Mouse (Mus musculus) cerebral cortex, adult 2 months (tissue): ENCODE measurements around the gene Gcfc2.

Source experiments
- WGBS: fragments of 180-500 bp; shearing (Covaris S2); methylation state at CpG from one replicate; pipeline ENCODE4 v1.1.7; 2018; 5-methylcytosine and 5-hydroxymethylcytosine counted together

The Gcfc2 gene

DNA sequence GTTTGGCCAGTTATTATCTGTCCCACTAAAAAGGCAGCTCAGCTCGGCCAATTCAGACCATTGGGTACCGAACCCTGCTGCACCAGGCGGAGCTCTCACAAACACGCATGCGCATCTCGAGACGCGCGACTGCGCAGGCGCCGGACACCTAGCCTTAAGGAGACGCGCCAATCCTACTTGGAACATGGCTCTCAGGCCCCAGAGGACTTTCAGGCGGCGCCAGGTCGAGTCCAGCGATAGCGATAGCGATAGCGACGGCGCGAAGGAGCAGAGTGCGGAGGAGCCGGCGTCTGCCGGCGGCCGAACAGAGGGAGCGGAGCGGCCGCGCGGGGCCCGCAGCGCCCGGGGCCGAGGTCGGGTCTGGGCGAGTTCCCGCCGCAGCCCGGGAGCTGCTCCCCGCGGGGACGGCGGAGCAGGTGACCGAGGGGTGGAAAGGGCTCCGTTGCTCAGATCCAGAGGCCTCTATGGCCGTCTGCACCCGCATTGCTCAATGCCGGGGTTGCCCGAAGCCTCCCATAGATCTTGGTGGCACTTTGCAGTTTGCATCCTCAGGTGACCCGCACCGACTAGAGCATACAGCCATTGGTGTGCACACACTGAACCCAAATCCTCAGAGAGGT lies at the start of gene Gcfc2:
TSS of gene Gcfc2 (plus strand) at position 147 of the 620 bp plus-strand sequence.
- under 1% methylated on average over 56 of the region's 56 CpGs for WGBS

- 81% methylated on average over 3 of the region's 3 CpGs for WGBS
These were observed 27.7 kb upstream of the Gcfc2 start for GRCm38 (mm10) chr6:81895678-81896230.

DNA sequence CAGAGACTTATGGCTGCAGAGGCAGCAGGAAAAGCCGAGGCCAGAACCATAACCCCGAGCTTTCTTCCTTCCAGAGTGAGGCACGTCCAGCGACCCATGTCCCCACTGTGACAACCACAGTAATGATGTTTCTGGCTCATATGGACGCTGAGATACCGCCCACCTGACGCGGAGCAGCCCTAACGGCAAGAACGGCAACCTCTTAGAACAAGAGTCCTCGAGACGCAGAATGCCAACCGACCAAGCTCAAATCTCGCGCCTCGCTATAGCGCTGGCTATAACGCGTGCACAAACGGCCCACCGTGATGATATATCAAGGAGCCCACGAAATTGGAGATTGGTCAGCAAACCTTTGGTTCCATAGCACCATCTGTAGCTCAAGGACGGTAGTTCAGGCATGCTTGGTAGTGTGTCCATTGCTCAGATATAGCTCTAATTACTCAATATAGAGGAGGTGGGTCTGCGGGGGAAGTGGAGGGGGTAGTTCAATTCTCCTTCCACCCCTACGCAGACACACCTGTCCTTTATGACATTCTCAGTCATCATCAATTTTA lies 13.1 kb upstream of the Gcfc2 start:
- WGBS = 82% methylated on average over 25 of the region's 25 CpGs

- WGBS = 52% methylated on average over 5 of the region's 5 CpGs
These were observed 12.2 kb upstream of the Gcfc2 start for GRCm38 (mm10) chr6:81911244-81911643.

GRCm38 (mm10) chr6:81911713-81912112 lies 11.8 kb upstream of the Gcfc2 start:
- 70% methylated on average over 4 of the region's 4 CpGs for WGBS

GRCm38 (mm10) chr6:81912177-81912576 lies 11.3 kb upstream of the Gcfc2 start:
- 43% methylated on average over 3 of the region's 3 CpGs for WGBS

GRCm38 (mm10) chr6:81924304-81924703 lies 835 bp downstream of the Gcfc2 start:
- 20% methylated on average over 5 of the region's 5 CpGs for WGBS

DNA sequence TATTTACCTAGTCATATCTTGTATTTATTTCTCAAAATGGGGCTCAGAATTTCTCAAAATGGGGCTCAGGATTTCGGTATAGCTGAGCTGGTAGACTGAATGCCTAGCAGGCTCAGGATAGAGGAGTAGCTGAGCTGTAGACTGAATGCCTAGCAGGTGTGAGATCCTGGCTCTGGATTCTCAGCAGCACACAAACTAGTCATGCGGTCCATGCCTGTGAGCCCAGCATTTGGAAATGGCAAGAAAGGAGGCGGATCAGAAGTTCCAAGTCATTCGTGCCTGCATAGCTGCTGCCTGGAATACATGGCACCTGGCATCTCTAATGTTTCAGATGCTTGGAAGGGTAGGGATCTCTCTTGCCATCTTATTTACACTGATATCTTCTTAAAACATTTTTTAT lies 5.9 kb downstream of the Gcfc2 start:
- WGBS = 83% methylated on average over 4 of the region's 4 CpGs

DNA sequence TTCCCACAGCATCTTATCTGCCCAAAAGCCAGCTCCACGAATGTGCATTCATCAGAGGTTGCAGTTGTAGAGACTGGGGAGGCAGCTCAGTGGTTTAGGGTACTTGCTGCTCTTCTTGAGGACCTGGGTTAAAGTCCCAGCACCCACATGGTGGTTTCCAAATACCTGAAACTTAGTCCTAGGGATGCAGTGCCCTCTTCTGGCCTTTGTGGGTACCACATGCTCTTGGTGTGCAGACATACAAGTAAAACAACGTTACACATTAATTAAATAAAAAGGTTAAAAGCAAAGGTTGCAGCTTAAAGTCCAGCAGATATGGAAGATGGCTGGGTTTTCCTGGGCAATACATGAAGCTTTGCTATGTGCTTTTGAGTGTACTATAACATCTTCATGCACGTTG lies 9.8 kb downstream of the Gcfc2 start:
- WGBS = 96% methylated on average over 3 of the region's 3 CpGs

DNA sequence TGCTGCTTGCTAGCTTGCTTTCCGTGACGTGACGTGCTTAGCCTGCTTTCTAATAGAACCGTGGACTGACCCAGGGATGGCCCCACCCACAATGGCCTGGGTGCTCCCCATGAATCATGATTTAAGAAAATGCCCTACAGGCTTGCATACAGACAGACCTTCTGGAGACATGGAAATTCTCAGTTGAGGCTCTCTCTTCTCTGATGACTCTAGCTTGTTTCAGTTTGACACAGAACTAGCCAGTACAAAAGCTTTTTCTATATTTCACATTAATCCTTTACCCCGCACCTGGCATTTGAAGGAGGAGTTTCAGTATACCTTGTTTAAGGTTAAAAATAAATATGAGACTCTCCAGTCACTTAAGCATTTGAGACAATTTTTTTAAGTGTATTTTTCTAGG lies 18.2 kb downstream of the Gcfc2 start:
- 97% methylated on average over 5 of the region's 5 CpGs for WGBS

GRCm38 (mm10) chr6:81943281-81943680 lies 19.8 kb downstream of the Gcfc2 start:
- WGBS = 86% methylated on average over 2 of the region's 2 CpGs

DNA sequence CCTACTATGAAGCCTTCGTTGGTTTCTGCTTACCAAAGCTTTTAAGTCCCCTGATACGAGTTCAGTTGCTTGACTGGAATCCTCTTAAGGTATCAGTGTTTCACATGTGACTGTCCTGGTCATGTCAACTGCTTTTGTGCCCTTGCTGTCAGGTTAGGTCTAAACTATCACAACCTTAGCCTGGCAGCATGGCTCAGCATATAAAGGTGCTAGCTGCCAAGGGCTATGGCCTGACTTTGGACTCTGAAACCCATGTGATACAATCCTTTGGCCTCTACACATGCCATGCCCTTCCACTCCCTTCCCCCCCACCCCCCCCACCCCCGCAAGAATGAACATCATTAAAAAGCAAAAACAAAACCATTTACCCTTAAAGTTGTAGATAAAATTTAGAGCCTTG lies 21.0 kb downstream of the Gcfc2 start:
- WGBS = 97% methylated on average over 3 of the region's 3 CpGs

GRCm38 (mm10) chr6:81946906-81947305 lies 23.4 kb downstream of the Gcfc2 start:
- 79% methylated on average over 6 of the region's 6 CpGs for WGBS

DNA sequence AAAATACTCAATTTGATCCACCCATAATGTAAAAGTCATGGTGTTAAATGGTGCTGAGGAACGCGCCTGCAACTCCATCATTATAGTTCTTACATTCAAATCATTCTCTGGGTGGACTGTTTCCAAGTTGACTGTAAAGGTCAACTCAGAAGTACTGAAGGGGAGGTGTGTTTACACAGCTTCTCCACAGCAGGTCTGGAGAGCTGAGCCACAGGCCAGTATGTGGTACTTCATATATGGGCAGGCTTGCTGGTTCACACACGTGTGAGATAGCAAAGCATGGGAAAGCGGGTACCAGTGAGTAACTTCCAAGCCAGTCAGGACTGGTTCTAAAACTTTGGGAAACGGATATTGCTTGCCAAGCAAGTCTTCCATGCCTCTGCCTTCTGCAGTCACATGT lies 31.7 kb downstream of the Gcfc2 start:
- 81% methylated on average over 5 of the region's 5 CpGs for WGBS

- 91% methylated on average over 4 of the region's 4 CpGs for WGBS
These were observed 32.9 kb downstream of the Gcfc2 start for GRCm38 (mm10) chr6:81956399-81956798.

DNA sequence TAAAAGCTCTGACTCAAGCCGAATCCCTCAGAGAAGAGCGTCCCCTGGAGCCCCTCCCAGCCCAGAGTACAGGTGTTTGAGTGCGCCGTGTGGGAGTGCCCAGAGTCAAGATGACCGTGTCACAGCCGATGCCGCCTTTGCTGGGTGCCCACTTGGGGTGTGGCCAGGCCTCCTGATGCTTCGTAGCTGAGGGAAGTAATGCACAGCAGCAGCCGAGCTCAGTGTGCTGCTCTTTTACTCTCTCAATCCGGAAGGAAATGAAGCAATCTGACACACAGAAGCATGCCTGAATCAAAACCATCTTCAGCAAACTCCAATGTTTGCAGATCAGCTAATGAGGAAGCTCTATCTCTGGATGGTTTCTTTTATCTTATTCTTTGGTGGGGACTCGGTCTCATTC lies 34.5 kb downstream of the Gcfc2 start:
- 77% methylated on average over 11 of the region's 11 CpGs for WGBS

- WGBS = 88% methylated on average over 8 of the region's 8 CpGs
These were observed 36.4 kb downstream of the Gcfc2 start for GRCm38 (mm10) chr6:81959866-81960265.

GRCm38 (mm10) chr6:81960284-81960683 lies 36.8 kb downstream of the Gcfc2 start:
- WGBS = 68% methylated on average over 1 of the region's 1 CpGs

- under 1% methylated on average over 44 of the region's 44 CpGs for WGBS
These were observed 42.0 kb downstream of the Gcfc2 start, which contains the start of gene Mrpl19 for GRCm38 (mm10) chr6:81965296-81966067. Mrpl19 (minus strand) TSS chr6:81965958.

- WGBS = 39% methylated on average over 2 of the region's 2 CpGs
These were observed 42.6 kb downstream of the Gcfc2 start for GRCm38 (mm10) chr6:81966068-81966544.

DNA sequence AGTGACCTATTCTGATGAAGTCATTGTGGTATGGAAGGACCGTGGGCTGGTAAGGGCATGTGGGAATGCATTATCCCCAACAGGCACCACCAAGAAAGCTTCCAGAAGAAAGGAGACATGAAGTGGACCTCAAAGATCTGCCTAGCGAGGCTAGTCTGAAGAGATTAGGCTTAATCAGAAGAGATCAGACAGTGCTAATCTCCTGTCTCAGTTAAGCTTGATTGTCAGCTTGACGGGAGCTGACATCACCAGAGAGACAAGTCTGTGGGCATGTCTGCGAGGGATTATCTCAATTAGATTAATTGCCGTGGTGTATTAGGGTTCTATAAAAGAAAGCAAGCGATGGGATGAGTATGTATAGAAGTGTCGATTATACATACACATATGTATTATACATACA lies 47.7 kb downstream of the Gcfc2 start:
- WGBS = 71% methylated on average over 7 of the region's 7 CpGs

- 93% methylated on average over 8 of the region's 8 CpGs for WGBS
These were observed 49.1 kb downstream of the Gcfc2 start for GRCm38 (mm10) chr6:81972595-81972994.
